Mouse (Mus musculus): ENCODE measurements around the gene Fam136a. TPM values are rescaled to one million over a fixed set of nuclear protein-coding genes. Genes with fewer than 3 reads are reported as not detected.

The Fam136a gene
- 128 and 142 TPM in 2 replicates for polyA plus RNA-seq (2015; fragmentation: Nextera tagmentation; extraction: Ambion mirVana)

DNA sequence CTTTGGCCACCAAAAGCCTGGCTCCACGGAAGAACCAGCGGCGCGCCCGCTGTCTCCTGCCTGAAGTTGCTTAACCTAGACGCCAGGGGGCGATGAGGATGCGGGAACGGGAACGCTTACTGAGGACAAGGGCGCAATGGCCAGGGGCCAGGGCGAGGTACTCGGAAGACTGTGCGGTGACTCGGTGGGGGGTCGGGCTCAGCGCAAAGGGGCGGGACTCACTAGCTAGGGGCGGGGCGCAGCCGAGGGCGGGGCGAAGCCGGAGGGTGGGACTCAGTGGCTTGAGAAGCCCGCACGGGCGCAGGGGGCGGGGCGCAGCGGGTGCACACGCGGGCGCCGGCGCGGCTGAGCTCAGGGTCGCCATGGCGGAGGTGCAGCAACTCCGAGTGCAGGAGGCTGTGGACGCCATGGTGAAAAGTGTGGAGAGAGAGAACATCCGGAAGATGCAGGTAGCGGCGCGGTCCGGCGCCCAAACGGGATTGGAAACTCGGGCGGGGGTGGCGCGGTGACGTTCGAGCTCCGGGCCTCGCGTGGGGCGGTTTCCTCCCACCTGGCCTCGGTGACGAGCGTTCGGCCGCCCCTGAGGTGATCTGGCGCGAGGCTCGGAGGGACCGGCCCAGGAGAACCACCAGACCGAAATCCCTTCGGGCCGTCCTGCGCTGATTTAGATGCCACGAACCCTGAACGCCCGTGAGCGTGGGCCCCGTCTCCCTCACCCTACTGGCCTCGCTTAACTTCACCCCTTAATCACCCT, at the start of gene Fam136a:
Gene Fam136a (plus strand): TSS at position 276 of the 754 bp plus-strand sequence.
- Histone ChIP-seq H3K4me3 (peak within 1 kb of the TSS; percentile 73), H3K36me3 (ENCODE audit: poor library complexity, severe bottlenecking) (peaks cover 22% of the 10 kb centered on the region), H3K4me2 (peak within 1 kb of the TSS; percentile 91), H3K27ac (peak within 1 kb of the TSS; percentile 60), H3K9me3 (replicated peaks) (no peaks in the 10 kb centered on the region), H3K4me1 (peaks cover 19% of the 10 kb centered on the region), H3K9ac (peak within 1 kb of the TSS; percentile 85), H3K27me3 (no peaks in the 10 kb centered on the region)
- under 1% methylated on average over 72 of the region's 76 CpGs for WGBS
- ATAC-seq: peak; percentile 91

- no peak overlapping the region for H3K4me3 ChIP-seq
- no peaks in the 10 kb centered on the region for H3K9me3 ChIP-seq (replicated peaks)
- H3K27ac ChIP-seq: no peak overlapping the region
- no peaks in the 10 kb centered on the region for H3K36me3 ChIP-seq (ENCODE audit: poor library complexity, severe bottlenecking)
- no peaks in the 10 kb centered on the region for H3K4me1 ChIP-seq
- H3K27me3 ChIP-seq: no peaks in the 10 kb centered on the region
- H3K4me2 ChIP-seq: no peak overlapping the region
- no peak overlapping the region for H3K9ac ChIP-seq
- WGBS: 80% methylated on average over 1 of the region's 1 CpGs
- no peak for ATAC-seq
These were observed 48.4 kb upstream of the Fam136a start for GRCm38 (mm10) chr6:86317066-86317465.

DNA sequence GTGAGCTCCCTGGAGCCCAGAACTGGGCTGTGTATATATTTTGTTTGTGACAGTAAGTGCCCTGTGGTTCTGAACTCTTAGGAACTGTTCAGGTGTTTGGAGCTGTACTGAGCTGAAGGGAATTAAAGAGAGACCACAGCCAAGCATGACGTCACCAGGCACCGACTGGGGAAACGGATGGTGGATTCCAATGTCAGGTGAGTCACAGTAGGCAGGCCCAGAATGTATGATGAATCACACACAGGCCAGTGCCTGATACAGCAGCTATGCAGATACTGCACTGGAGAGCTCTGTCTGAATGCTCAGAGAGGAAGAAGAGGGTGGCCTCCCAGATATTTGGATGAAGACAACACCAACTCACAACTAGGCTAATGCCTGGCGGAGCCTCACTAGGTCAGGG, 46.6 kb upstream of the Fam136a start:
- Histone ChIP-seq H3K9ac (no peak overlapping the region), H3K27me3 (no peaks in the 10 kb centered on the region), H3K4me1 (no peaks in the 10 kb centered on the region), H3K4me2 (no peak overlapping the region), H3K4me3 (no peak overlapping the region), H3K9me3 (replicated peaks) (no peaks in the 10 kb centered on the region), H3K27ac (no peak overlapping the region), H3K36me3 (ENCODE audit: poor library complexity, severe bottlenecking) (no peaks in the 10 kb centered on the region)
- WGBS: 93% methylated on average over 4 of the region's 4 CpGs
- no peak for ATAC-seq

- no peaks in the 10 kb centered on the region for H3K4me1 ChIP-seq
- WGBS: 86% methylated on average over 5 of the region's 5 CpGs
- no peak overlapping the region for H3K4me2 ChIP-seq
- no peak overlapping the region for H3K9ac ChIP-seq
- H3K4me3 ChIP-seq: no peak overlapping the region
- H3K27me3 ChIP-seq: no peaks in the 10 kb centered on the region
- H3K9me3 ChIP-seq (replicated peaks): no peaks in the 10 kb centered on the region
- no peak for ATAC-seq
- no peak overlapping the region for H3K27ac ChIP-seq
- no peaks in the 10 kb centered on the region for H3K36me3 ChIP-seq (ENCODE audit: poor library complexity, severe bottlenecking)
These were observed 43.3 kb upstream of the Fam136a start for GRCm38 (mm10) chr6:86322031-86322563.

DNA sequence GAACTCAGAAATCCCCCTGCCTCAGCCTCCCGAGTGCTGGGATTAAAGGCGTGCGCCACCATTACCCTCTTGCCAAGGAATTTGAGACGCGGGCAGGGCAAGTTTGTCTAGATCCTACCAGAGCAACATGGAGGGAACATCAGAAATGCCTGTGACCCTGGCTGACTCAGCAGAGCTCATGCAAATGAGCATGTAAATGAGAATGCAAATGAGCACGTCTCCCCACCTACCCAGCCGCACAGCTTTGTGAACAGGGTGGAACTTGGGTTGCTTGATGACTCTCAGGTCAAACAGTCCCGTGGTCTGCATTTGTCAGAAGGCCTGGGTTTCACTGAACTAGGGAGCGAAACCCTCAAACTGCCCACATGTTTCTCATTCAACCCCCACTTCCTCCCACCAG, 42.5 kb upstream of the Fam136a start:
- Histone ChIP-seq H3K9ac (no peak overlapping the region), H3K27me3 (no peaks in the 10 kb centered on the region), H3K4me3 (no peak overlapping the region), H3K27ac (no peak overlapping the region), H3K9me3 (replicated peaks) (no peaks in the 10 kb centered on the region), H3K4me1 (no peaks in the 10 kb centered on the region), H3K36me3 (ENCODE audit: poor library complexity, severe bottlenecking) (no peaks in the 10 kb centered on the region), H3K4me2 (no peak overlapping the region)
- no peak for ATAC-seq
- WGBS: 86% methylated on average over 9 of the region's 9 CpGs

- peaks cover 5% of the 10 kb centered on the region for H3K4me1 ChIP-seq
- H3K9me3 ChIP-seq (replicated peaks): no peaks in the 10 kb centered on the region
- WGBS: 75% methylated on average over 3 of the region's 3 CpGs
- no peak overlapping the region for H3K9ac ChIP-seq
- H3K4me3 ChIP-seq: no peak overlapping the region
- H3K36me3 ChIP-seq (ENCODE audit: poor library complexity, severe bottlenecking): no peaks in the 10 kb centered on the region
- H3K27ac ChIP-seq: no peak overlapping the region; the same call in 1 of the 2 replicates
- no peak overlapping the region for H3K4me2 ChIP-seq
- no peaks in the 10 kb centered on the region for H3K27me3 ChIP-seq
- ATAC-seq: no peak
These were observed 41.0 kb upstream of the Fam136a start for GRCm38 (mm10) chr6:86324400-86324799.

GRCm38 (mm10) chr6:86325646-86326045, 39.8 kb upstream of the Fam136a start:
- Histone ChIP-seq H3K9me3 (replicated peaks) (no peaks in the 10 kb centered on the region), H3K9ac (no peak overlapping the region), H3K27me3 (no peaks in the 10 kb centered on the region), H3K4me2 (no peak overlapping the region), H3K4me3 (no peak overlapping the region), H3K4me1 (peaks cover 5% of the 10 kb centered on the region), H3K27ac (no peak overlapping the region), H3K36me3 (ENCODE audit: poor library complexity, severe bottlenecking) (no peaks in the 10 kb centered on the region)
- ATAC-seq: no peak
- WGBS: 91% methylated on average over 5 of the region's 5 CpGs

- Histone ChIP-seq H3K9ac (no peak overlapping the region), H3K9me3 (replicated peaks) (no peaks in the 10 kb centered on the region), H3K4me2 (no peak overlapping the region), H3K4me3 (no peak overlapping the region), H3K4me1 (peaks cover 5% of the 10 kb centered on the region), H3K27me3 (no peaks in the 10 kb centered on the region), H3K36me3 (ENCODE audit: poor library complexity, severe bottlenecking) (no peaks in the 10 kb centered on the region), H3K27ac (no peak overlapping the region)
- no peak for ATAC-seq
- WGBS: 96% methylated on average over 18 of the region's 18 CpGs
These were observed 38.6 kb upstream of the Fam136a start for GRCm38 (mm10) chr6:86326866-86327265.

- Histone ChIP-seq H3K27me3 (no peaks in the 10 kb centered on the region), H3K4me2 (no peak overlapping the region), H3K36me3 (ENCODE audit: poor library complexity, severe bottlenecking) (no peaks in the 10 kb centered on the region), H3K4me3 (no peak overlapping the region), H3K9me3 (replicated peaks) (no peaks in the 10 kb centered on the region), H3K27ac (no peak overlapping the region), H3K9ac (no peak overlapping the region), H3K4me1 (peaks cover 5% of the 10 kb centered on the region)
- 51% methylated on average over 3 of the region's 3 CpGs for WGBS
- ATAC-seq: no peak
These were observed 37.1 kb upstream of the Fam136a start for GRCm38 (mm10) chr6:86328369-86328768.

DNA sequence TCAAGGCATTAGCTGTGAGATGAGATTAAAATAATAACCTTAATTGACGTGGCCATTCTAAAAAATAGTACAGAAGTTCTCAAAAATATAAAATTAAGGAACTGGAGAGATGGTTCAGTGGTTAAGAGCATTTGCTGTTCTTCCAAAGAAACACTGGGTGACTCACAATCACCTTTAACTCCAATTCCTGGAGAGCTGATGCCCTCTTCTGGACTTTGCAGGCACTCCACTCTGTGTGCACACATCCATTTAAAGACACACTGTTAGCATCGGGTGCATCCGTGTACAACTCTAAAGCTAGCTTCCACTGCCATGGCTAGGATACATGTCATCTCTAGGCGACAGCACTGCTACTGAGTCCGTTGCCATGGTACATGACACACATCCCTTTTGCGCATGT, 35.5 kb upstream of the Fam136a start:
- no peak overlapping the region for H3K9ac ChIP-seq

DNA sequence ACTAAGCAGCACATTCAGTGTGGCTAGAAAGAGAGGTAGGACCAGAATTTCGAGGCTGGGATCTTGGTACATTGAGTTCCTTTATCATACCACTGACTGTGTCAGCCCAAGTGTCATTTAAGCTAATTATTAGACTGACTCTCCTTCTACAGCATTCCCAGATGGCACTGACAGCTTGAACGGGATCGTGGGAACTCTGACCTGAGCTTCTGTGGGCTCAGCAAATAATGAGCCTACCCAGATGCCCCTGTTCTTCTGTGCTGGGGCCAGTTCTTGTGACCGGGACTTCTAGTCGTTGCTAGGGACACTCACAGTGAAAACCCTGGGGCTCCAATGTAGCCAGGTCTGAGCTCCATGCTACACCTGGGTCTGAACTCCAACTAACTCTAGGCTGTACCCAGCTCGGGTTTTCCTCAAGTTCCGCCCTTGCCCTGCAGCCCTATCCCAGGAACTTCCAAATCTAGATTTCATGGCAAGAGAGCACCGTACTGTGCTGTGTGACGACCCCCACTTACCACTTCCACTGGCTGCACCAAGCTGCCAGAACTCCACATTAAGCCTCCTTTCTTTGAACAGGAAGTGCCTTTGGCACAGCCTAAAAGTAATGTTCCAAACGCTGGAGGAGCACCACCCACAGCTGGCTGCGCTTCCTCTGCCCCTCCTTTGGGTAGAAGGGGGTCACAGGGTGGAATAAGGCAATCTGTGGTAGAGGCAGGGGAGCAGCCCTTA, 30.2 kb upstream of the Fam136a start:
- 85% methylated on average over 11 of the region's 11 CpGs for WGBS
- ATAC-seq: no peak

More for the DNA sequence above, 35.5 kb upstream of the Fam136a start:
- no peak overlapping the region for H3K4me3 ChIP-seq
- H3K9me3 ChIP-seq (replicated peaks): no peaks in the 10 kb centered on the region
- 96% methylated on average over 6 of the region's 6 CpGs for WGBS
- H3K36me3 ChIP-seq (ENCODE audit: poor library complexity, severe bottlenecking): no peaks in the 10 kb centered on the region
- no peaks in the 10 kb centered on the region for H3K27me3 ChIP-seq
- peaks cover 5% of the 10 kb centered on the region for H3K4me1 ChIP-seq
- no peak overlapping the region for H3K27ac ChIP-seq
- no peak for ATAC-seq
- no peak overlapping the region for H3K4me2 ChIP-seq

GRCm38 (mm10) chr6:86335860-86336259, 29.6 kb upstream of the Fam136a start:
- H3K4me1 ChIP-seq: no peaks in the 10 kb centered on the region
- H3K4me3 ChIP-seq: no peak overlapping the region
- 0 out of 2 replicates have a peak, but pooled peaks cover 9% of the 10 kb centered on the region for H3K9me3 ChIP-seq (replicated peaks)
- H3K9ac ChIP-seq: no peak overlapping the region
- no peaks in the 10 kb centered on the region for H3K27me3 ChIP-seq
- no peak overlapping the region for H3K27ac ChIP-seq
- 76% methylated on average over 5 of the region's 5 CpGs for WGBS
- H3K4me2 ChIP-seq: no peak overlapping the region
- no peak for ATAC-seq
- H3K36me3 ChIP-seq (ENCODE audit: poor library complexity, severe bottlenecking): no peaks in the 10 kb centered on the region

More for the DNA sequence above, 30.2 kb upstream of the Fam136a start:
- Histone ChIP-seq H3K27me3 (no peaks in the 10 kb centered on the region), H3K9me3 (replicated peaks) (0 out of 2 replicates have a peak, but pooled peaks cover 9% of the 10 kb centered on the region), H3K4me2 (no peak overlapping the region), H3K4me3 (no peak overlapping the region), H3K36me3 (ENCODE audit: poor library complexity, severe bottlenecking) (no peaks in the 10 kb centered on the region), H3K4me1 (no peaks in the 10 kb centered on the region), H3K9ac (no peak overlapping the region), H3K27ac (no peak overlapping the region)
